Mouse (Mus musculus): Measurements from ENCODE around the gene Cdc42ep2. TPM values are rescaled to one million over a fixed set of nuclear protein-coding genes. Genes with fewer than 3 reads are reported as not detected.

Cdc42ep2 gene
- total RNA-seq (2015; ENCODE audit: low replicate concordance) (0.38 and 0.42 TPM in 2 replicates), total RNA-seq (2017; ENCODE audit: low replicate concordance) (0.42 TPM in 1 of 2 replicates, not detected in the other)

GRCm38 (mm10) chr19:5924713-5925093 lies at the start of gene Cdc42ep2:
Cdc42ep2 (minus strand) TSS chr19:5924816.
- ATAC-seq (replicated peaks; ENCODE audit: low FRiP score, poor library complexity, severe bottlenecking), result peak; percentile 83

- ATAC-seq (replicated peaks; ENCODE audit: low FRiP score, poor library complexity, severe bottlenecking), result 0 out of 2 replicates have a peak, but pooled peaks have one; percentile 18
Observed at GRCm38 (mm10) chr19:5967664-5968063, 43.0 kb upstream of the Cdc42ep2 start.

- peak; percentile 65 for ATAC-seq (replicated peaks; ENCODE audit: low FRiP score, poor library complexity, severe bottlenecking)
Observed at GRCm38 (mm10) chr19:5966786-5967185, 42.2 kb upstream of the Cdc42ep2 start.

GRCm38 (mm10) chr19:5965910-5966309 lies 41.3 kb upstream of the Cdc42ep2 start:
- ATAC-seq (replicated peaks; ENCODE audit: low FRiP score, poor library complexity, severe bottlenecking), result no peak

- ATAC-seq (replicated peaks; ENCODE audit: low FRiP score, poor library complexity, severe bottlenecking), result peak; percentile 61
Observed at GRCm38 (mm10) chr19:5965280-5965679, 40.7 kb upstream of the Cdc42ep2 start.

GRCm38 (mm10) chr19:5964804-5965203 lies 40.2 kb upstream of the Cdc42ep2 start:
- ATAC-seq (replicated peaks; ENCODE audit: low FRiP score, poor library complexity, severe bottlenecking), result no peak

GRCm38 (mm10) chr19:5963883-5964562 lies 39.4 kb upstream of the Cdc42ep2 start, which contains the start of gene Pola2:
Pola2 (minus strand) TSS chr19:5964202.
- peak; percentile 76 for ATAC-seq (replicated peaks; ENCODE audit: low FRiP score, poor library complexity, severe bottlenecking)

- no peak for ATAC-seq (replicated peaks; ENCODE audit: low FRiP score, poor library complexity, severe bottlenecking)
Observed at GRCm38 (mm10) chr19:5962651-5963050, 38.0 kb upstream of the Cdc42ep2 start.

GRCm38 (mm10) chr19:5957371-5957770 lies 32.8 kb upstream of the Cdc42ep2 start:
- no peak for ATAC-seq (replicated peaks; ENCODE audit: low FRiP score, poor library complexity, severe bottlenecking)

- ATAC-seq (replicated peaks; ENCODE audit: low FRiP score, poor library complexity, severe bottlenecking), result peak; percentile 85
Observed at GRCm38 (mm10) chr19:5956685-5957084, 32.1 kb upstream of the Cdc42ep2 start.

GRCm38 (mm10) chr19:5955704-5956670 lies 31.4 kb upstream of the Cdc42ep2 start:
- ATAC-seq (replicated peaks; ENCODE audit: low FRiP score, poor library complexity, severe bottlenecking), result no peak

GRCm38 (mm10) chr19:5954936-5955335 lies 30.3 kb upstream of the Cdc42ep2 start:
- no peak for ATAC-seq (replicated peaks; ENCODE audit: low FRiP score, poor library complexity, severe bottlenecking)

GRCm38 (mm10) chr19:5954031-5954710 lies 29.6 kb upstream of the Cdc42ep2 start:
- no peak for ATAC-seq (replicated peaks; ENCODE audit: low FRiP score, poor library complexity, severe bottlenecking)

GRCm38 (mm10) chr19:5953201-5953770 lies 28.7 kb upstream of the Cdc42ep2 start:
- no peak for ATAC-seq (replicated peaks; ENCODE audit: low FRiP score, poor library complexity, severe bottlenecking)

GRCm38 (mm10) chr19:5952071-5952691 lies 27.6 kb upstream of the Cdc42ep2 start:
- ATAC-seq (replicated peaks; ENCODE audit: low FRiP score, poor library complexity, severe bottlenecking), result no peak

GRCm38 (mm10) chr19:5951631-5952030 lies 27.0 kb upstream of the Cdc42ep2 start:
- ATAC-seq (replicated peaks; ENCODE audit: low FRiP score, poor library complexity, severe bottlenecking), result no peak

- ATAC-seq (replicated peaks; ENCODE audit: low FRiP score, poor library complexity, severe bottlenecking), result no peak
Observed at GRCm38 (mm10) chr19:5950218-5950617, 25.6 kb upstream of the Cdc42ep2 start.

GRCm38 (mm10) chr19:5945891-5946290 lies 21.3 kb upstream of the Cdc42ep2 start:
- ATAC-seq (replicated peaks; ENCODE audit: low FRiP score, poor library complexity, severe bottlenecking), result no peak

GRCm38 (mm10) chr19:5945027-5945426 lies 20.4 kb upstream of the Cdc42ep2 start:
- ATAC-seq (replicated peaks; ENCODE audit: low FRiP score, poor library complexity, severe bottlenecking), result no peak
